Mouse (Mus musculus): ENCODE results near the gene Pth2.

DNA sequence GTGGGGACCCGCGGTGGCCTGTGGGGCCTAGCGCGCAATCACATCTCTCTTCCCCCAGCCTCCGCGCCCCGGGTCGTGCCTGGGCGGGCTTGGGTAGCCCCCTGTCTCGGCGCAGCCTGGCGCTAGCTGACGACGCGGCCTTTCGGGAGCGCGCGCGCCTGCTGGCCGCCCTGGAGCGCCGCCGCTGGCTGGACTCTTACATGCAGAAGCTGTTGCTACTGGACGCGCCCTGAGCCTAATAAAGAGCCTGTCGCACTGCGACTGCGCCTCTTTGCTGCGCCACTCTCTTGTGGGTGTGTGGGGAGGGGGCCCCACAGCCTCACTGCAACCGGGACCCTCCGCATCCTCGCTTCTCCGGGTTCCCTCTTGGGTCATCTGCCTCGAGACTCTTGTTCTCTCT lies 745 bp downstream of the Pth2 start:
- no peak for TF ChIP-seq MAZ (IDR thresholded peaks at IDR 0.05; ENCODE audit: low read depth, low read length)
- no peak for TF ChIP-seq CTCF (IDR thresholded peaks at IDR 0.05 in 2 of 3, conservative IDR thresholded peaks at IDR 0.05 in 1 of 3; ENCODE audit: control insufficient read depth in 1 of 3, insufficient read depth in 1 of 3, low read depth in 2 of 3, low read length in 3 of 3, poor library complexity in 1 of 3, severe bottlenecking in 1 of 3)
- TF ChIP-seq POLR2A (IDR thresholded peaks at IDR 0.05; ENCODE audit: control insufficient read depth in 1 of 2, insufficient read depth in 1 of 2, low read depth in 1 of 2, low read length in 2 of 2, poor library complexity in 1 of 2) = no peak
- TF ChIP-seq HCFC1 (IDR thresholded peaks at IDR 0.05; ENCODE audit: low read depth, low read length) = no peak
- TF ChIP-seq USF1 (IDR thresholded peaks at IDR 0.05; ENCODE audit: low read depth, low read length) = no peak

All from MEL (cell line).